Mouse (Mus musculus) brain, embryonic 18.5 days (tissue): ENCODE data around the gene Shcbp1.
A peak's percentile ranks its signal among the peaks of the same experiment; 100 is the strongest.
"Not testable (repeated sequence)": the region's sequence is repeated elsewhere in the genome, so short reads cannot be mapped to it uniquely, and the experiment has no call there.

Source experiments
- DNase-seq: peaks from one replicate; pipeline ENCODE4 v3.0.0-alpha.2; 2012; ENCODE audit warnings: low read depth, low spot score

Gene Shcbp1

GRCm38 (mm10) chr8:4779254-4780055, at the start of gene Shcbp1:
TSS of gene Shcbp1 (minus strand) at chr8:4779567.
- DNase-seq = peak; percentile 89

GRCm38 (mm10) chr8:4808831-4809230, 29.5 kb upstream of the Shcbp1 start:
- no peak for DNase-seq

DNA sequence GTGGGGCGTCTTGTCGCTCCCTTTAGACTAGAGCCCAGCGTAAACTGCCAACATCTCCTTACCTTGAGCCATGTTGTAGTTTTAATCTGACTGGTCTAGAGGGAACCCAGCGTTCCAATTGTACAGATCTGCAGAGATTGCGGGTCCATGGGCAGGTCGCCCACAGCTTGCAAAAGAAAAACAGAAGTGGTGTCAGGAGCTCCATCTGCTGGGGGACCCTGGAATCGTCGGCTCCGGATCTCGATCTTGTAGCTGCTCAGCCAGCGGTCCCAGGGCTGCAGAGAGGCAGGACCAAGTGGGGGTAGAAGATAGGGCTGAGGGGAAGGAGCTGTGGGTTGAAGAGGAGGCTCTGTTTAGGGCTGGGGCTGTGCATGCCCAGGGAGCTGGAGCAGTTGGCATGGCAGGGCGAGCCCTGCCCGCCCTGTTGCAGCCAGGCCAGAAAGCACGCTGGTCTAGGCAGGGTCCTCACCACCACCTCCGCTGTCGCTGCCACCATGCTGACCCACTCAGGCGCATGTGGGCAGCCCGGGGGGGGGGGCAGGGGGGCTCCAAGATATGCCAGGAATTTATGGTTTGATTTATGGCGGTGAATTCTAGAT, 21.3 kb upstream of the Shcbp1 start:
- no peak for DNase-seq

DNA sequence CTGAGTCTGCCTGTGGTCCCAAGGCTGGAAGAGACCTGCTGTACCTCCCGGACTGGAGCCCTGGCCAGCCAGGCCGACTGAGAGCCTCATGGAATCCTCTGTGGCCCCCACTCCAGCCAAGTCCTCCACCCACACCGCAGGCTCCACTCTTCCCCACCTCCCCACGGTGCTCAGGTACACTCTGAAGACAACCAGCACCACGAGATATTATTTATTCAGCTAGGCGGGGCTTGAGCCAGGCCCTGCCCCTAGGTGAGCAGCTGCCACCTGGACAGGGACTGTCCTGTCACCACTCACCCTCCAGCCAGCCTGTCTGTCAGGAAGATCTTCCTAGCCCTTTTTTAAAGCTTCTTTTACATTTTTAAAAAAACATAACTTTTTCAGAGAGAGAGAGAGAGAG, 1.1 kb downstream of the Shcbp1 start:
- DNase-seq = no peak

GRCm38 (mm10) chr8:4764751-4765150, 14.6 kb downstream of the Shcbp1 start:
- DNase-seq = no peak

DNA sequence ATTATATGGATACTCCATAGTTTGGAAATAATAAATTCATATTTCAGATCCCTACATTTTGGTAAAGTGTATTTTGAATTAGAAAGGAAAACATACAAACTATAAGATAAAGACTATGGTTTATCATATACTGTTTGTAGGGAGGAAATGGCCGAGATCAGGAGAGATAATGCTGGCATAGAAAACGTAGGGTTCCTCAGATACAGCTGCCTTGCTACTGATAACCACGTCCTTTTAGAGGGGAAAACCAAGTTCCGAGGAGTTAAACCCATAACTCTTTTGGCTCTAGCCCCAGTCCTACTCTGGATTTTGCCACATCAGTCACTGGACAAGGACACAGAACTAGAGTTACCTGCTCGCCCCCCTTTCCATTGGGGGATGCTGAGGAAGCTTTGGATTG, 26.3 kb downstream of the Shcbp1 start:
- no peak for DNase-seq

- DNase-seq = no peak
Observed at GRCm38 (mm10) chr8:4730942-4731341, 48.4 kb downstream of the Shcbp1 start.

- no peak for DNase-seq
Observed at GRCm38 (mm10) chr8:4715546-4715945, 63.8 kb downstream of the Shcbp1 start.

GRCm38 (mm10) chr8:4708346-4708745, 71.0 kb downstream of the Shcbp1 start:
- DNase-seq = not testable (repeated sequence)

GRCm38 (mm10) chr8:4707916-4708315, 71.5 kb downstream of the Shcbp1 start:
- DNase-seq = not testable (repeated sequence)

DNA sequence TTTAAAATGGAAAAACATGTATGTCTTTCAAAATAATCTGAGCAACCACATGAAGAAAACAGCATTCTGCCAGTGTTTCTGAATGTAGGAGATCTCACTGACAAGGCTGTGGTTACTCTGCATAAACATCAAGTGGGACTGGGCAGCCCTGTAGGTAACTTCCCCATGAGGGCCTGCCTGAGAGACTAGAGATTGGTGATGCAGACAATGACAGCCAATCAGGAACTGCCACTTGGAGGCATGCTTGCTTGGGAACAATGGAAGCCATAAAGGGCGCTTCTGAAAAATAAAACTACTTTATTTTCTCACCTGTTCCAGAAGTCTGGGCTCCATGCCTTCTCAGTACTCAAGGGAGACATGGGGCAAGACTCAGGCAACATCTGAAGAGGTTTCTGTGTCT, 87.7 kb downstream of the Shcbp1 start:
- DNase-seq = no peak
